Mouse (Mus musculus) liver, postnatal 0 days (tissue): ENCODE data around the gene H2al1a.
"Not testable (repeated sequence)": the region's sequence is repeated elsewhere in the genome, so short reads cannot be mapped to it uniquely, and the experiment has no call there.

Experiments
- CTCF ChIP-seq: sonication (generic); IDR thresholded peaks from 2 replicates; pipeline ENCODE4 v1.5.1; 2016; ENCODE audit warnings: antibody characterized with exemption, low read depth
- EP300 ChIP-seq: IDR thresholded peaks from 2 replicates; pipeline ENCODE4 v1.6.1; 2016; ENCODE audit warnings: antibody characterized with exemption, low read depth, mild to moderate bottlenecking

DNA sequence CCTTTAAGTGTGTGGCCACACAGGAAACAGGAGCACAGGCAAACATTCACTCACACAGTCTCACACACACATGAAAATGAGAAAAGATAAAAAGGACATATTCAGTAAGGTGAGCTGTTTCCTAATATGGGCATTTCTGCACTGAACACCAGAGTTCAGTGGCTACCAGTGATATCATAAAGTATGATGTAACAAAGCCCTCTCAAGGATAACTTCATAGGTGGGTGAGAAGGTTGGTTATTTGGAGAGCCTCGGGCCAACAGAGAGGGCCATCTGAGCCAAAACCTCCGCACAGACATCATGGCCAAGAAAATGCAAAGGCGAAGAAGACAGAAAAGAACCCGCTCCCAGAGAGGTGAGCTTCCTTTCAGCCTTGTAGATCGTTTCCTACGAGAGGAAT is 15.8 kb downstream of the H2al1a start, which contains the start of gene H2al1f:
- TF ChIP-seq EP300, CTCF: not testable (repeated sequence)
